Mouse (Mus musculus) embryo, embryonic 10 days (tissue): Measurements from ENCODE around the gene Samhd1.
A peak's percentile ranks its signal among the peaks of the same experiment; 100 is the strongest.

Experiments
- DNase-seq: peaks from one replicate; pipeline ENCODE4 v3.0.0-alpha.2; 2015; ENCODE audit warnings: low spot score

Gene Samhd1

GRCm38 (mm10) chr2:157136176-157136575 is 1.1 kb upstream of the Samhd1 start:
- DNase-seq: no peak

GRCm38 (mm10) chr2:157135529-157136120 is 560 bp upstream of the Samhd1 start:
- DNase-seq: no peak

GRCm38 (mm10) chr2:157134479-157134931 is 560 bp downstream of the Samhd1 start:
- DNase-seq: no peak

GRCm38 (mm10) chr2:157133769-157134478 is 1.1 kb downstream of the Samhd1 start:
- no peak for DNase-seq

GRCm38 (mm10) chr2:157132686-157133540 is 2.2 kb downstream of the Samhd1 start:
- no peak for DNase-seq

GRCm38 (mm10) chr2:157132086-157132485 is 3.0 kb downstream of the Samhd1 start:
- DNase-seq: no peak

- DNase-seq: no peak
These were observed 4.1 kb downstream of the Samhd1 start for GRCm38 (mm10) chr2:157130813-157131514.

GRCm38 (mm10) chr2:157129601-157130164 is 5.4 kb downstream of the Samhd1 start:
- DNase-seq: no peak

GRCm38 (mm10) chr2:157129096-157129495 is 6.0 kb downstream of the Samhd1 start:
- no peak for DNase-seq

GRCm38 (mm10) chr2:157128072-157128471 is 7.0 kb downstream of the Samhd1 start:
- no peak for DNase-seq

GRCm38 (mm10) chr2:157127370-157127769 is 7.7 kb downstream of the Samhd1 start:
- DNase-seq: no peak

- DNase-seq: no peak
These were observed 9.8 kb downstream of the Samhd1 start for GRCm38 (mm10) chr2:157125246-157125645.

GRCm38 (mm10) chr2:157121766-157122165 is 13.3 kb downstream of the Samhd1 start:
- DNase-seq: no peak

- no peak for DNase-seq
These were observed 16.0 kb downstream of the Samhd1 start for GRCm38 (mm10) chr2:157119075-157119474.

- no peak for DNase-seq
These were observed 16.5 kb downstream of the Samhd1 start for GRCm38 (mm10) chr2:157118556-157118955.

GRCm38 (mm10) chr2:157116964-157117363 is 18.1 kb downstream of the Samhd1 start:
- peak; percentile 66 for DNase-seq

GRCm38 (mm10) chr2:157108236-157108635 is 26.8 kb downstream of the Samhd1 start:
- no peak for DNase-seq

GRCm38 (mm10) chr2:157104454-157104853 is 30.6 kb downstream of the Samhd1 start:
- no peak for DNase-seq

GRCm38 (mm10) chr2:157102256-157102655 is 32.8 kb downstream of the Samhd1 start:
- DNase-seq: no peak

GRCm38 (mm10) chr2:157101650-157102049 is 33.4 kb downstream of the Samhd1 start:
- DNase-seq: no peak

GRCm38 (mm10) chr2:157100319-157100605 is 34.8 kb downstream of the Samhd1 start:
- DNase-seq: no peak
